In the genomic region with DNA sequence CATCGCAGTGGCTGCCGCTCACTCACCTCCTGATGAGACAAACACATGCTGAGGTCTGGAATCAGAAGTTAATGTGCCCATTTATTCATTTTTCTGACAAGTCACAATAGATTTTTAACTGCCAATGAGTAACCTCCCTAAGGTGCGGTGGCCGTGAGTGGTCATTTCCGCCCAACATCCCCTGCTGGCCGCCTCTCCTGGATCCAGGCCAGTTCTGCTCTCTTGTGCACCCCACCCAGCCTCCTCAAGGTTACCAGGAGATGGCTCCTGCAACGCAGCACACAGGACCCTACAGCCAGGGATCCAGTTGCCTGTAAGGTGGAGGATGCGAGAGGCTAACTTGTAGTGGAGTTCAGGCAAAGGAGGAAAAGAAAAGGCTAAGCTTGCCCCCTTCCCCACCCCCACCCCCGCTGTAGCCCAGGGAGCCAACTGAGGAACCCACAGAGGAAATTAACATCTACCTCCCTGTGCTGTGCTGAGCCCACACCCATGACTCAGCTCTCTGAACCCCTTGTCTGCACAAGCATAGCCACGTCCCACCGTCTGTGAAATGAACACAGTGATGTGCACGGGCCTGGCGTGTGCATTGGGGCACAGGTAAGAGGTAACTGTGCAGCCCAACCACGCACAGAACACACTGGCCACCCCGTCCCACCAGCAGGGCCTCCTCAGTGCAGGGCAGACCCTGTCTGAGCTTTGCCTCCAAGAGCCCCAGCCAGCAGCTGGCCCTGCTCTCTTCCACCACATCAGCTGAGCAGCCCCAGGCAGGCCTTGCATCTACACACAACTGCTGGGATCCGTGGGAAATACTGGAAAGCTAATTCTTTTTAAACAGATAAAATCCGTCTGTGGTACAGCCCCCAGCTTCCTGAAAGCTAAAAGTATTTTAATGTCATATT, we compare ENCODE assay signal across 9 mouse cellular contexts.
DNase-seq lines count a peak whose midpoint lies in the region; ATAC-seq and TF ChIP-seq lines count a peak whose summit lies in the region.
"Had no signal": no experiment of that assay in that cellular context is flagged by ENCODE, and none has a peak within 500 bp of the region (broad histone marks: within the 10 kb centered on the region; RNA-seq: fewer than 3 reads in every experiment).

No protein-coding gene starts in this region.

- no peak for TF ChIP-seq EP300 in lung, postnatal 0 days (IDR thresholded peaks at IDR 0.05)

- DNase-seq in kidney, adult 11 months = no peak
- DNase-seq in R1 (ENCODE audit: low read depth, low spot score) = peak; percentile 35
- peak; percentile 42 for DNase-seq in heart, adult 8-10 months (ENCODE audit: low spot score)
- peak; percentile 72 for DNase-seq in lung, postnatal 0 days (ENCODE audit: low spot score)
- no peak for DNase-seq in spleen, postnatal 4 days (ENCODE audit: low spot score in 2 of 2)
- DNase-seq in left cerebral cortex, adult 8-10 months (ENCODE audit: low spot score in 2 of 2) = no peak

- no peaks in the 10 kb centered on the region for H3K27me3 ChIP-seq in kidney, embryonic 14.5 days (ENCODE audit: control insufficient read depth, insufficient read depth, low read length)
- no peaks in the 10 kb centered on the region for H3K27me3 ChIP-seq in lung, postnatal 0 days (replicated peaks; ENCODE audit: insufficient read depth, low read length)
- no peaks in the 10 kb centered on the region for H3K27me3 ChIP-seq in liver, embryonic 12.5 days (replicated peaks)
- H3K27me3 ChIP-seq: neural tube, embryonic 12.5 days had no signal

- H3K9ac ChIP-seq in kidney, embryonic 14.5 days (ENCODE audit: low read depth, low read length) = 0 out of 2 replicates have a peak overlapping the region, but pooled peaks have one; percentile 4
- no peak overlapping the region for H3K9ac ChIP-seq in lung, postnatal 0 days (replicated peaks; ENCODE audit: low read depth)
- no peak overlapping the region for H3K9ac ChIP-seq in liver, embryonic 12.5 days
- H3K9ac ChIP-seq: neural tube, embryonic 12.5 days had no signal

- TF ChIP-seq CTCF in lung, postnatal 0 days (IDR thresholded peaks at IDR 0.05) = peak; percentile 32; the same call in 1 of the 2 replicates

- H3K9me3 ChIP-seq in kidney, embryonic 14.5 days (ENCODE audit: control insufficient read depth, low read length) = no peaks in the 10 kb centered on the region
- H3K9me3 ChIP-seq in lung, postnatal 0 days (ENCODE audit: low read length) = no peaks in the 10 kb centered on the region
- no peaks in the 10 kb centered on the region for H3K9me3 ChIP-seq in liver, embryonic 12.5 days (replicated peaks)
- H3K9me3 ChIP-seq: neural tube, embryonic 12.5 days had no signal

- peak; percentile 58; the same call in 1 of the 2 replicates for ATAC-seq in kidney, embryonic 14.5 days (ENCODE audit: low FRiP score, low TSS enrichment)
- ATAC-seq in lung, postnatal 0 days = peak; percentile 84
- ATAC-seq in liver, embryonic 12.5 days = no peak

- H3K4me3 ChIP-seq in kidney, embryonic 14.5 days (ENCODE audit: low read length) = no peak overlapping the region
- H3K4me3 ChIP-seq in lung, postnatal 0 days (ENCODE audit: low read depth, low read length) = no peak overlapping the region
- H3K4me3 ChIP-seq in liver, embryonic 12.5 days = no peak overlapping the region
- H3K4me3 ChIP-seq: neural tube, embryonic 12.5 days had no signal

- H3K27ac ChIP-seq in kidney, embryonic 14.5 days (ENCODE audit: low read depth, low read length) = peak overlapping the region; percentile 31
- H3K27ac ChIP-seq in lung, postnatal 0 days (ENCODE audit: low read length) = no peak overlapping the region
- no peak overlapping the region; the same call in 1 of the 2 replicates for H3K27ac ChIP-seq in liver, embryonic 12.5 days
- H3K27ac ChIP-seq: neural tube, embryonic 12.5 days had no signal

- peaks cover 15% of the 10 kb centered on the region; the same call in 1 of the 2 replicates for H3K36me3 ChIP-seq in kidney, embryonic 14.5 days (ENCODE audit: control insufficient read depth, insufficient read depth, low read length)
- no peaks in the 10 kb centered on the region; the same call in 1 of the 2 replicates for H3K36me3 ChIP-seq in lung, postnatal 0 days (ENCODE audit: insufficient read depth, low read length)
- peaks cover 25% of the 10 kb centered on the region for H3K36me3 ChIP-seq in liver, embryonic 12.5 days

- 67% methylated on average over 17 of the region's 17 CpGs for WGBS in kidney, embryonic 14.5 days
- 52% methylated on average over 17 of the region's 17 CpGs for WGBS in lung, postnatal 0 days
- 54% methylated on average over 17 of the region's 17 CpGs for WGBS in liver, embryonic 12.5 days (ENCODE audit: insufficient replicate concordance)

- no peak overlapping the region for H3K4me2 ChIP-seq in kidney, embryonic 14.5 days (replicated peaks; ENCODE audit: low read depth, low read length)
- H3K4me2 ChIP-seq in lung, postnatal 0 days (replicated peaks; ENCODE audit: low read depth, low read length) = no peak overlapping the region
- H3K4me2 ChIP-seq in liver, embryonic 12.5 days = no peak overlapping the region
- H3K4me2 ChIP-seq: neural tube, embryonic 12.5 days had no signal

- H3K4me1 ChIP-seq in kidney, embryonic 14.5 days (ENCODE audit: control insufficient read depth, insufficient read depth, low read length) = peaks cover 19% of the 10 kb centered on the region
- H3K4me1 ChIP-seq in lung, postnatal 0 days (ENCODE audit: insufficient read depth, low read depth, low read length) = peaks cover 7% of the 10 kb centered on the region; the same call in 1 of the 2 replicates
- peaks cover 9% of the 10 kb centered on the region; the same call in 1 of the 2 replicates for H3K4me1 ChIP-seq in liver, embryonic 12.5 days

Comparison
In these comparisons a context has a peak if more than half of its experiments do, and no peak if none do; other contexts are left out.
1. DNase-seq: peak in R1 (single experiment), heart, adult 8-10 months (single experiment) and lung, postnatal 0 days (single experiment); none in kidney, adult 11 months (single experiment), spleen, postnatal 4 days (0 of 2) and left cerebral cortex, adult 8-10 months (0 of 2).